In genomic region chr10:90728401-90729358, GRCm38 (mm10) we compare ENCODE assay signal across 8 mouse cellular contexts.
A peak's percentile ranks its signal among the peaks of the same experiment; 100 is the strongest.
DNase-seq lines count a peak whose midpoint lies in the region; ATAC-seq and TF ChIP-seq lines count a peak whose summit lies in the region.

No protein-coding gene starts in this region.

- no peaks in the 10 kb centered on the region; the same call in 1 of the 2 replicates for H3K27me3 ChIP-seq in heart, adult 2 months (ENCODE audit: control insufficient read depth, insufficient read depth, low read length)

- 0 out of 2 replicates have a peak, but pooled peaks have one; percentile 43 for TF ChIP-seq EP300 in heart, adult 2 months (IDR thresholded peaks at IDR 0.05; ENCODE audit: insufficient read depth, low read depth, low read length)

- intact Hi-C loops in heart, adult 2 months (cut with DNase I), result loop anchor here (1.0 kb wide), 1 partner anchor 304 kb away; no protein-coding TSS in a partner anchor
- intact Hi-C loops in heart, postnatal 25 days (cut with DNase I), result loop anchor here (2.0 kb wide), 1 partner anchor 304 kb away; no protein-coding TSS in a partner anchor
- intact Hi-C loops in left cerebral cortex, postnatal 14 days (cut with DNase I), result loop anchor here (5.0 kb wide), 1 partner anchor 304 kb away; no protein-coding TSS in a partner anchor

- no peak overlapping the region for H3K27ac ChIP-seq in heart, adult 2 months

- TF ChIP-seq POLR2A in heart, adult 2 months (IDR thresholded peaks at IDR 0.05; ENCODE audit: insufficient read depth, low read depth, low read length), result no peak

- peak; percentile 74 for TF ChIP-seq CTCF in heart, adult 2 months (IDR thresholded peaks at IDR 0.05)

- no peaks in the 10 kb centered on the region for H3K4me1 ChIP-seq in heart, adult 2 months (ENCODE audit: control insufficient read depth, insufficient read depth, low read length)

- no peak overlapping the region for H3K9ac ChIP-seq in heart, adult 2 months (ENCODE audit: low read depth, low read length)

- no peaks in the 10 kb centered on the region for H3K36me3 ChIP-seq in heart, adult 2 months (ENCODE audit: control insufficient read depth, insufficient read depth, low read length)

- peak; percentile 25 to 43 for DNase-seq in heart, adult 2 months
- DNase-seq in heart, postnatal 25 days (ENCODE audit: low spot score), result no peak
- DNase-seq in cerebellum, postnatal 10 days, result peak; percentile 88 to 95
- DNase-seq in gastrocnemius, adult 18-20 months (ENCODE audit: low spot score), result peak; percentile 63
- peak; percentile 69 for DNase-seq in induced T-regulatory cell, adult 2 months (ENCODE audit: low read depth)
- DNase-seq in left cerebral cortex, postnatal 14 days (ENCODE audit: low spot score in 2 of 2), result peak; percentile 90 to 92
- peak; percentile 44 for DNase-seq in skeletal muscle tissue, adult 2 months (ENCODE audit: low read depth, low spot score)

- 29% methylated on average over 21 of the region's 22 CpGs for WGBS in heart, adult 2 months

- ATAC-seq in megakaryocyte progenitor cell, adult 5-6 weeks (replicated peaks; ENCODE audit: poor library complexity), result peak; percentile 91

- no peaks in the 10 kb centered on the region for H3K79me2 ChIP-seq in heart, adult 2 months (replicated peaks; ENCODE audit: control insufficient read depth, insufficient read depth, low read length)

- H3K4me3 ChIP-seq in heart, adult 2 months, result peak overlapping the region; percentile 24
